Mouse (Mus musculus): ENCODE results near the gene Rbfox3.
A peak's percentile ranks its signal among the peaks of the same experiment; 100 is the strongest.

The Rbfox3 gene

GRCm38 (mm10) chr11:118553001-118553400 lies 358.4 kb downstream of the Rbfox3 start:
- no peak for DNase-seq (ENCODE audit: low spot score in 2 of 2)

- DNase-seq (ENCODE audit: low spot score in 2 of 2), result no peak
Measured at GRCm38 (mm10) chr11:118552478-118552877, 358.9 kb downstream of the Rbfox3 start.

- DNase-seq (ENCODE audit: low spot score in 2 of 2), result no peak
Measured at GRCm38 (mm10) chr11:118551705-118552104, 359.7 kb downstream of the Rbfox3 start.

- no peak for DNase-seq (ENCODE audit: low spot score in 2 of 2)
Measured at GRCm38 (mm10) chr11:118550773-118551520, 360.4 kb downstream of the Rbfox3 start.

GRCm38 (mm10) chr11:118548242-118548641 lies 363.2 kb downstream of the Rbfox3 start:
- no peak for DNase-seq (ENCODE audit: low spot score in 2 of 2)

- DNase-seq (ENCODE audit: low spot score in 2 of 2), result no peak
Measured at GRCm38 (mm10) chr11:118546269-118546668, 365.1 kb downstream of the Rbfox3 start.

GRCm38 (mm10) chr11:118545690-118546089 lies 365.7 kb downstream of the Rbfox3 start:
- DNase-seq (ENCODE audit: low spot score in 2 of 2), result no peak

- DNase-seq (ENCODE audit: low spot score in 2 of 2), result no peak
Measured at GRCm38 (mm10) chr11:118544564-118544963, 366.8 kb downstream of the Rbfox3 start.

GRCm38 (mm10) chr11:118542906-118543305 lies 368.5 kb downstream of the Rbfox3 start:
- DNase-seq (ENCODE audit: low spot score in 2 of 2), result no peak

- DNase-seq (ENCODE audit: low spot score in 2 of 2), result no peak
Measured at GRCm38 (mm10) chr11:118540411-118541026, 370.9 kb downstream of the Rbfox3 start.

- DNase-seq (ENCODE audit: low spot score in 2 of 2), result no peak
Measured at GRCm38 (mm10) chr11:118538008-118538407, 373.4 kb downstream of the Rbfox3 start.

GRCm38 (mm10) chr11:118534382-118535092 lies 376.9 kb downstream of the Rbfox3 start:
- no peak for DNase-seq (ENCODE audit: low spot score in 2 of 2)

GRCm38 (mm10) chr11:118530313-118530712 lies 381.1 kb downstream of the Rbfox3 start:
- no peak for DNase-seq (ENCODE audit: low spot score in 2 of 2)

- no peak for DNase-seq (ENCODE audit: low spot score in 2 of 2)
Measured at GRCm38 (mm10) chr11:118528761-118529160, 382.6 kb downstream of the Rbfox3 start.

- DNase-seq (ENCODE audit: low spot score in 2 of 2), result no peak
Measured at GRCm38 (mm10) chr11:118525059-118525458, 386.3 kb downstream of the Rbfox3 start.

- peak in 1 of 2 experiments; percentile 42 for DNase-seq (ENCODE audit: low spot score in 2 of 2)
Measured at GRCm38 (mm10) chr11:118523496-118524145, 387.8 kb downstream of the Rbfox3 start.

GRCm38 (mm10) chr11:118520932-118521331 lies 390.5 kb downstream of the Rbfox3 start:
- DNase-seq (ENCODE audit: low spot score in 2 of 2), result no peak

GRCm38 (mm10) chr11:118520251-118520650 lies 391.1 kb downstream of the Rbfox3 start:
- no peak for DNase-seq (ENCODE audit: low spot score in 2 of 2)

- no peak for DNase-seq (ENCODE audit: low spot score in 2 of 2)
Measured at GRCm38 (mm10) chr11:118518743-118519142, 392.7 kb downstream of the Rbfox3 start.

GRCm38 (mm10) chr11:118517924-118518323 lies 393.5 kb downstream of the Rbfox3 start:
- no peak for DNase-seq (ENCODE audit: low spot score in 2 of 2)

- no peak for DNase-seq (ENCODE audit: low spot score in 2 of 2)
Measured at GRCm38 (mm10) chr11:118512257-118512910, 399.0 kb downstream of the Rbfox3 start.

- peak; percentile 62 to 64 for DNase-seq (ENCODE audit: low spot score in 2 of 2)
Measured at GRCm38 (mm10) chr11:118511851-118512250, 399.5 kb downstream of the Rbfox3 start.
